Mouse (Mus musculus) embryo, embryonic 10.5 days (tissue): ENCODE measurements at regions not wholly inside any gene's neighbourhood (a gene's known extent, or its start where the extent isn't known, plus 50 kb on each side); places are given as distances from the start of the nearest gene placed in this dataset.

Experiments
- DNase-seq: peaks from one replicate; pipeline ENCODE4 v3.0.0-alpha.2; 2015; ENCODE audit warnings: low spot score

DNA sequence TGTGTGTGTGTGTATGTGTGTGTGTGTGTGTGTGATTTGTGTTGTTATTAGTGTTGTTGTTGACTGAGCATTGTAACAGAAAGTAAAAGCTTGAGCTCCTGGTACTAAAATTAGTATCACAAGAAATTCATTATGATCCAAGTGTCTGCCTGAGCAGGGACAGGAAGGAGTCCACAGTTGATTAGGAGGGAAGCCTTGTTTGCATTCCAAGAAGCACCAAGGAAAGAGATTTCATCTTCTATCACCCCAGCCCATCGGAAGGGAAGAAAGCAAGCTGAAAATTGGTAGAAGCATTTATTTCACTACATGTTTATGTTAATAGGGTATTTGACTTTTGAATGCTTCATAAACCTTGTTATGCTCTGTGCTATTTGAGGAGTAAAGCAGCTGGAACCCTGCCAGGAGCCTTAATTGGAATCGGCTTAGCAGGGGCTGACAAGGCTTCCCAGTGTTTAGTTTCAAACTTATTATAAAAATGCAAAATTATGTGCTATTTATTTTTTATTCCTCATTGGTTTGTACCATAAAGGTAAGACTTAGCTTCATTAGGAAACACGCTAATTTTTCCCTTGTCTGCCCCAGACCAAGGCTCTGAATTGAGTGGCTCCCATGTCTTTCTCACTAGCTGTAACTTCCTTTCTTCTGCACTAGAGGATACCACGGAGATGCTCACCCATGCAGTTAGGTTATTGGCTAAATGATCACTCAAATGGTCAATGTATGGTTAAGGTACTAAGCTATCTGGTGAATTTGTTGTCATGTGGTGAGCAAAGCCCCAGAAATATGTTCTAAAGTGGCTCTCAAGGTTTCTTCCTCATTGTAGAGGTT, 318.6 kb downstream of the Serpinb8 start:
- DNase-seq, result no peak

DNA sequence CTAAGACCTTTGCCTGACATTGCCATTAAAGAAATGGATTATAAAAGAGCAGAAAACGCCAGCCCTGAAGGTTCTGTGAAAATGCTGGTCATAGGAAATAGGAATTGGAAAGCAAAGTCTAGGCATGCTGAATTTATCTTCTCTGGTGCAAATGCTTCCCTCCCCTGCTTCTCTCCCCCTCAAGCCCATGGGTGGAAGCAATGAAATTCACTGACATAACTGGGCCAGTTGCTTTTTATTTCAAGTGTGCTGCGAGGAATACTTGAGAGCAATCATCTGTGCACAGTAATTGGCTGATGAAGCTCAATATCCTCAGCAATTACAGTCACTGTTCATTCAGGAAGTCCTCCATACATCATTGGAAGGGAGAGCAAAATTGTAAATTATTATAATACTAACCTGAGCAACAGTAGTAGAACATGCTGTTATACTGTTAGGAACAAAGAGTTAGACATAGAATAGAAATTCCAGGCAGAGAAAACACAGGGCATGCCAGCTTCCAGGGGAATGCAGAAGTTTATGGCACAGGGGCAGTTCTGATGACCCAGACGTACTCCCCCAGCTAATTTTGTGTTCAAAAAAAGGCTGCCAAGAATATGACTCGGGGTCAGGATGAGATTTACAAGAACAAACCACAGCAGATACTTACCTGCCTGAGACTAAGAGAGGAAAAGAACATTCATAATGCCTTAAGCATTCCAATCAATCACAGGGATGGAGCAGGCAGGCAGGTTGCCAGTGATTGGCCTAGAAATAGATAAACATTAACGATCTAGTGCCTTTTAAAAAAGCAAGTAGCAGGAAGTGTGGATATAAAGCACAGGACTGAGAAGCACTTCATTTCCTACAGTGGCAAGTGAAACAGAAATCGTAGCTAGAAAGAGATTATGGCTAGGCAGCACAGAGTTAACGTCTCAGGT, 325.1 kb downstream of the Serpinb8 start:
- DNase-seq, result no peak

DNA sequence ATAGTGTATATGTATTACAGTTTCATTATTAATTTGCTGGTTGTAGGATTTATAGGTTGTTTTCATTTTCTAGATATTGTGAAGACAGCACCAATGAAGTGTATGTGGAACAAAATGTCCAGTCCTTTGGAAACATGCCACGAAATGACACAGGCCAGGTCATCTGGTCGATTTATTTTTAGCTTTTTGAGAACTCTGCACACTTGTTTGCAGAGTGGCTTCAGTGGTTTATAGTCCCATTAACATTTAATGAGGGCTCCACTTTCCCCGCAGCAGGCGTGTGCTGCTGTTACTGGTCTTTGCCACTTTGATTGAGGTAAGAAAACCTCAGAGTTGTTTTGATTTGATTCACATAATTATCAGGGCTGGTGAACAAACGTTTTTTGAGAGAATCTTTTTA, 327.2 kb downstream of the Serpinb8 start:
- DNase-seq, result no peak

DNA sequence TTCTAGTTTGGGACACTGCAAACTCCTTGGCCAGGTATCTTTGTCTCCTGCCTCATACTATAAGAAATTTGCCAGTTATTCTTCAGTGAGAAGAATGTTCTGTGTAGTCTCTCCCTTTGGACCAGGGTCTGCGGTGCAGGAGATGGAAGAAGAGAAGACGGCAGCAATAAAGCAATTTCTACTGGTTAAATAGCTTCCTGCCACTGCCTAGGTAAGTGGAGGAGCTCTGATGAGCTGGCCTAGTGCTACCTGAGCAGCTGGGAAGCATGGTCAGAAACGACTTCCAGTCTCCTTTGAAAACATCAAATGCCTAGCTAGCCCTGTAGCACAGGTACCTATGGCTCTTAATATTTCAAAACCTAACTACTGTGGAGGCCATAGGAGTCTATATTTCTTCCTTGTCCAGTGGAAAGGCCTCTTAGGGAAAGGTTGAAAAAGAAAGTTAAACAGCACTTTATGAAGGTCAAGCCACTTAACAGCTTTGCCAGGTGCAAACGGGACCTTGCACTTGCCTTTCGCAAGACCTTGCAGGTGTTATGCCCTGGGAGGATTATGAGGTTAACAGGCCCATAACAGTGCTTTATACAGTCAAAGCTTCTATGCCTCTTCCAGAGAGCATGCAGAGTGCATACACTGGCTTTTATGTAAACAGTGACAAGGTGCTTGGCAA, 351.9 kb downstream of the Serpinb8 start:
- no peak for DNase-seq

DNA sequence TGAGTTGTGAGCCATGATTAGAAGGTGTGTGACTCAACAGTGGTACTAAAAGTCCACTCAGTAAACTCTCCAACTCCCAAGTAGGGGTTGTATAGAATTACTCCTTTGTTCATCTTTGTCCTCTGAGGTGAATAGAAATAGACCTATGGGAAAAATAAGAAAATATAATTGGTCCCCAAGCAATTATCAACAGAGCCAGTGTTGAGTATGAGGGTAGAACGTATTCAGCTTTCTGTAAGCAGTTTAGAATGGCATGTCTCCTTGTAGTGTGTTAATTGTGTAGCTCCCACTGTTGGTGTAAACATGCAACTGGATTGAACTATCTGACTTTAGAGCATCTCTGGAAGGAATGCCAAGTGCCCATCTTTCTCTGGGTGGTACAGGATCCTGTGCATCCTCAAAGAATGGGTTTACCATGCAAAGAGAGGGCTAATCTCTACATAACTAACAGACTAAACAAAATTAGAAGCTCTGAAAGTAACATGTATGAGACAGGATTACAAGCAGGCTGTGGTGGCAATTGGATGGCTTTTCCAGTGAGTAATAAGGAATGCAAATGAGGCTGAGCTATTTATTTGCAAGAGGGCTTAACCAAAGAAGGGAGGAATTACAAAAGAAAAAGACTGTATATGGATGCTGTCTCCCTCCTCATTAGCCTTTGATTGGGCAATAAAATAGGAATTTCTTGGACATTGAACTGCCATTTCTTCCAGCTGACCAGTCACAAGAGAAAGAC, 356.6 kb downstream of the Serpinb8 start:
- no peak for DNase-seq

DNA sequence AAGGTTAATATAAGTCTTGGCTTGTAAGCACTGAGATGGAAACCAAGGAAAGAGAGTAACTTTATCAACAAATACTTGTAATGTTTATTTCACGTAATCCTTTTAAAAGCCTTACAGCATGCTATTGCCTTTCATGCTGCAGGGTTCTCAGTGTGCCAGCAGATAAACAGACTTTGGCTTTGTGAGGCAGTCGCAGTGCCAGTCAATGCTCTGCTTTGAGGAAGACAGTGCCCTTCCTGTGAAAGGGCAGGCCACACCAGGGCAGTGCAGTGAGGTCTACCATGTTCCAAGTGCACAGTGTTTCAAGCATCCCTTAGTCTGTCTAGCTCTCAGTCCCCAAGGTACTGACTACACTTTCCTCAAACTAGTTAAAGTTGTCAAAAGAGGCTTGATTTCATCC, 360.6 kb downstream of the Serpinb8 start:
- DNase-seq, result no peak

DNA sequence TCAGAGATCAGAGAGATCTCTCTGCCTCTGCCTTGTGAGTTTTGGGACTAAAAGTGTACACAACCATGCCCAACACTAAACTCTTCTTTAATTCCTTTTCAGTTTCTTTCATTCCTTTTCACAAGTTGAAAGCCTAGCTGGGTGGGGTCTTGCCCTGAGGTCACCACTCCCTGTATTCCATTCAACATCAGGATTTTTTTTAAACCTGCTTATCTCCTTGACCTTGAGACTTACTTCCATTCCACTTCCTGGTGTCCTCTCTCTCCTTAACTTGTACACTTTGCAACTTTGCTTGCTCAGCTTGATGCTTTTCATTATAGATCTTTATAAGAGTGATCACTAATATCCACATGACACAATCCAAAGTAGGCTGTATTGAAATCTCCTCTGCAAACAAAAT, 371.2 kb downstream of the Serpinb8 start:
- no peak for DNase-seq

DNA sequence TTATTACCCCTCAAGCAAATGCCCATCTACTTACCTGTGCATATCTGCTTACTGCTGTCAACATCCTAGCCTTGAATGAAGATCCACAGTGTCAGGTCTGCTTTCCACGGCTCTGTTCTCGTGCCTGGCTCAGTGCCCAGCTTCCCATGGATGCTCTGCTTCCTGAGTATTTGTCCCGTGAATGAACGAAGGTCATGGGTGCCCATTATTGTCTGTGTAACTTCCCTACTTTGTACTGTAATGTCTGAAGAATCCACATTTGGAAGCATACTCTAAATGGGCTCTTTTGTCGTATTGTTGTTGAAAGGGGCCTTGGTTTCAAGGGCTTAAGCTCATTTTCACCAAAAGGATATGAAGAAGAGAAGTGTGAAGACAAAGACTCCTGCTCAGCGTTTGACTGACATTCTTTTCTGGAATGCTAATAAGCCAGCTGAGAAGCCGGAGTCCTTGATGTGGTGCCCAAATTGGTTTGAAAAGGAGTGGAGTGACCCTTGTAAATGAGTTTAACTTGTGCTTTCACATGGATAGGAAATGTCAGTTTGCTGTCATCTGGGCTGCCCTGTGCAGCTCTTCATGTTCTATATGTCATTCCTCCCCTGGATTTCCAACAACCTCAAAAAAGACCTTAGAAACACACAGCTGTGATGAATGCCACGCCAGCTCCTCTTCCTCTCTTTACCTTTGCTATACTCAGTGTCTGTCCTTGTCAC, 386.0 kb downstream of the Serpinb8 start:
- DNase-seq, result peak; percentile 22

DNA sequence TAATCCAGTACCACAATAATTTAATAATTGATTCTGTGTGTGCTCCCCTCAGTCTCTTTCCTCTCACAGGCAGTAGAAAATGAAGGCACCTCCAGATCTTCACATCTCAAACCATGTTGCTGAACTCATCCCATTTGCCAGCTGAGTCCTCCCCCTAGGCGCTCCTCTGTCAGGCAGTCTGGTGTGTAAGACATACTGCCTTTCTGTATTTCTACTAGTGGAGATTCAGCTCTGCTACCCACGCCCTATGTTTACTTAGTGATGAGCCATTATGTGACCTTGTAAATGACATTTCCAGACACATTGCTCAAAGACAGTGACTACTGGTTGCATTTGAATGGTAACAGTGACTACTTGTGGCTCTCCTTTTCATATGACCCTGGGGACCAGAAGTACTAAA, 387.9 kb downstream of the Serpinb8 start:
- DNase-seq, result no peak

DNA sequence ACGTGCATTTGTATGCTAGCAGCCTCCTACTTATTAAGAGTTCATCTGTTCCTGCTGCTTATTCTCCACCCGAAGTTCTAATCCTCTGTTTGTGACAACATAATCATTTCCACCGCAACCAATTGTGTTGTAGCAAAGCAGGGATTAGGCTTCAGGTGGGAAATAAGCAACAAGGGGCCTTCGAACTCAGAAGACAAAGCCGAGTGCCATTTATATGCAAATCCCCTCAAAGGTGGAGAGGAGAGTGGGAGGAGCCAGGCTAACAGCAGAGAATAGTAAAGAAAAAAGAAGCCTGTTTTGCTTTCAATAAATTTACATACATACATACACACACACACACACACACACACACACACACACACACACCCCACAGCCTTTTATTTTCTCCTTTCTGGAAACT, 388.6 kb downstream of the Serpinb8 start:
- peak; percentile 27 for DNase-seq

DNA sequence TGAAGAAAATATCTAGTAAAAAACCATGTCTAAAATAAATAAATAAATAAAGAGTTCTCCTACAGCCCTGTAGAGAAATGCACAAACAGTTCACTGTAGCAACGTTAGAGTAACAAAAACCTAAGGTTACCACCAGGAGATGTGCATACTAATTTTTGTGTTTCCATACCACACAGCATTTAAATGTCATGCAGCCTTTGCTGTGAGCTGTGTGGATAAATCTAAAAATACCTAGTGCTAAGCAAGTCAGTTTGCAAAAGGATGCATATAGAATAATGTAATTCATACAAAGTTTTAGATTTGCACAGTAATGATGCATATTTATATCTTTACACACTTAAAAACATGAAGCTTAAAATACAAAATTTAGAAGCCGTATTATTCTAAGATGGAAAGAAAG, 395.8 kb downstream of the Serpinb8 start:
- no peak for DNase-seq

DNA sequence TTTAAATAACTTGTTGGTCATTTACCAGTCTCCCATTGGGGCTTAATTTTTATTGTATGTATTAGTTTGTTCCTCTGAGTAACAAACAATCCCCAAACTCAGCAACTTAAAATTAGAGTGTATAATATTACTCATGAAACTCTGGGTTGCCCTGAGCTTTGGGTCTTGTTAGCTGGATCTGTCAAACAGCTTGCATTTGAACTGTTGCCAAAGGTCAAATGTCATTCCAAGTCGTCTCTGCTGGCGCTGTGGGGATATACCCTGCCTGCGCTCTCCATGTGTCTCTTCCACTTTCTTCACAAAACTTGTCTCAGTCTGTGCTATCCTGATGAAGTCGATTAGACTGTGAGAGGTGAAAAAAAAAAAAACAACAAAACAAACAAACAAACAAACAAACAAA, 398.3 kb downstream of the Serpinb8 start:
- DNase-seq, result peak; percentile 31

DNA sequence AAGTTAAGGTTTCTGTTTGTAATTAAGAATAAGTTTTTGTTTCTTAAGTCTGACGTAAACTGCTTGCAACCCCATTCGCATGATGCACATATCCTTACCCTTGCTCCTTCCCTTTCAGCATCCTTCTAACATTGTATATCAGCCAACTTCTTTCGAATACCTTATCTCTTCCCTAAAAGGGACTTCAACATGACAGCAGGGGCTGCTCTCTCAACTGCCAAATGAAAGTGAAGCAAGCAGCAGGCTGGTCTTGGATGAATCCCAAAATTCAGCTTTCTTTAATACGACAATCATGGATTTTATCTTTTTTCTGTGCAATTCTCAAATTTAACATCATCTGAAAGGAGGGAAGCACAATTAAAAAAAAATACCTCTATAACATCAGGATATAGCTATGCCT, 403.2 kb downstream of the Serpinb8 start:
- DNase-seq, result no peak

DNA sequence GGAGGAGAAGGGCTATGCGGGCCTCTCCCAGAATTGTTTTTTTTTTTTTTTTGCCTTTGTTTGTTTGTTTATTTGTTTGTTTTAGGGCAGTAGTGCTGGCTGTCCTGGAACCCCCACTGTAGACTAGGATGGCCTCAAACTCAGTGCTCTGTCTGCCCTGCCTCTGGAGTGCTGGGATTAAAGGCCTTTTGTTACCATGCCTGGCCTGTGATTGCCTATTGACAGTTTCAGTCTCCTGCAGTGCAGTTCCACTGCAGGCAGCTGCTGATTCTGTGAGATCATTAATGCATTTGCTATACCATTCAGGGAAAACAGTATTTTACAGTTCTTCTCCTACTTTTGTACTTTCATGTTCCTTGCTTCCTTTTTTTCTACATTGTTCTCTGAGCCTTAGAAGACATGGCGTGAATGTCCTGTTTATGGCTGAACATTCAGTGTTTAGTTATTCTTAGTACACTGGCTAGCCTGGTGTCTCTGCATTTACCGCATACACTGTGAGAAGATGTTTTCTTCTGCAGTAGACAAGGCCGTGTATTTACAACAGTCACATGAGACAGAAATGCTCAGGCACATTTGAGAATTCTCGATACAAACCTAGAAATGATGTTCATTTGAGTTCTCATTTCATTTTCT, 434.0 kb downstream of the Serpinb8 start:
- DNase-seq, result peak; percentile 21

DNA sequence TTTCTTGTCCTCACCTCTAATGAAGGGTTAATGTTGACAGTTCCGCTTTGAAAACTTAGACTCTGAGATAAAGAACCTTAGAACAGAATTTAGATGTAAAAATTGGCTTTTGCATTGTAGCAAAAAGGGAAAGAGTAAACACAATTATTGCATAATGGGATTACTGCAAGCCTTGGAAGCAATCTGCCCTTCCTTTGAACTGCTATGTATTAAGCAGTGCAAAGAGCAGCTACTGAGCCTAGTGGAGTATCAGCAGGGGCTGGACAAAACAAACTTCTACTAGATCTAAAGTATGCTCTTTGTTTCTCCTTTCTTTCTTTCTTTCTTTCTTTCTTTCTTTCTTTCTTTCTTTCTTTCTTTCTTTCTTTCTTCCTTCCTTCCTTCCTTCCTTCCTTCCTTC, 434.9 kb downstream of the Serpinb8 start:
- no peak for DNase-seq

DNA sequence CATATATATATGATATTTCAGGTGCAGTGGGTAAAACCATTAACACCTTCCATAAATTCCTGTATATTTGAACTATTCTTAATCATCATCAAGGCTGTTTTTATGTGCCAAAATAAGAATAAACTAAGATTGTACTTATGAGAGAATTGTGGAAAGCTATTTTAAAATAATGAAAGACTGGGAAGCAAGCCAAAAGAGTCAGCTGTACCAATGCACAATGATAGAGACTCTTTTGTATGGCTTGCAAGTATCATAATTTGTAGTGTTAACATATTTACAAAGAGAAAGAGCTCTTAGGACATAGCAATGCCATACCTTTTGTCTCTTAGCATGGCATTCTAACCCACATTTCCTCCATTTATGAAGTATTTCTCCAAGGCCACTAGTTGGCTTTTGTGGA, 436.7 kb downstream of the Serpinb8 start:
- DNase-seq, result no peak

DNA sequence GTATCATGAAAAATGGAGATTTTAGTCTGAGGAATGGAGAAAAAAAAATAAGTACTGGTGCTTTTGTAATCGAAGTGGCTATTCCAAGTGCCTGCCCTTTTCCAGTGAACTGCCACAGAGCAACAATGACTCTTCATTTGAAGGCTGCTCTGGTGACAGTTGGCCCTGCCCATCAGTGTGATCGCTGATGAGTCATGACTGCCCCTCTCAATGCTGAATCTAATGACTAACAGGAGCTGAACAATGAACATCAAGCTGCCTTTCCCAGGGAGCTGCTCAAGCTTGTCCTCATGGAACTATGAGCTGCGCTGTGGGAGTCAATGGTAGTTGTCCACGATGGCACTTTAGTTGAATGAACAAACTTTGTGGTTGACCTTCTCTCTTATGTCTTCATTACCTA, 456.4 kb downstream of the Serpinb8 start:
- DNase-seq, result no peak

DNA sequence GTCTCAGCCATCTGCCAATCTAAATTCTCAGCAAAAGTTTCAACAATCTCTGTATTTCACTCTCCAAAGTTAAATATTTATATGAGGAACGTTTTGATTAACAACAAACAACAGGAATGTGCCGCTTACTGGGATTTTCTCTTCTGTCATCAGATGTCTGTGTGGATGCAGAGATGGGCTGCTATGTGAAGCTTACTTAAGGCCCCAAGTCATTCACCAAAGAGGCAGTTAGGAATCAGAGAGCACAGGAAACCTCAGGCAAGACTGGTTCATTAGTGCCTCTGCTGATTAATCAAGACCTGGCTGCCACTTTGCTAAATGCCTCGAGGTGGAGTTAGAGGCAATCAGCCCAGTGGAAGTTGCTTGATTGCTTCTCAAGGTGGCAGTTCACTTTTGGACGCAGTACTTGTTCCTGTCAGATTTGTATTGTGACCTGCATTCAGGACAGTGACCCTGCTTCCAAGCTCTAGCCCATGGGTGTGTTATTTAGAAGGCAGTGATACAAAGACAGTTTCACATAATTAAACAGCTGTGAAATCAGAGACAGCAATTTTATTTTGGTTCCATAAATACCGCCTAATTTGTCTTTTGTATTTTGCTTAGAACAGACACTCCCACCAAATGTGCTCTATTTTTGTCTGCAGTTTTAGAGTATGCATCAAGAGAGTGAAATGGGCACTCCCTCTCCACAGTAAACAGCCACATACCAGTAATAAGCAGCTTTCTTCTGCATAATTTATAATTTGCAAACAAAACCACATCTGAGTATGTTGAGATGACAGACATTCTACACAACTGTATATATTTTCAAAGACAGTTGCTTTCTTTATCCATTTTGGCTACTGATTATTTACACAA, 457.3 kb downstream of the Serpinb8 start:
- DNase-seq, result no peak

DNA sequence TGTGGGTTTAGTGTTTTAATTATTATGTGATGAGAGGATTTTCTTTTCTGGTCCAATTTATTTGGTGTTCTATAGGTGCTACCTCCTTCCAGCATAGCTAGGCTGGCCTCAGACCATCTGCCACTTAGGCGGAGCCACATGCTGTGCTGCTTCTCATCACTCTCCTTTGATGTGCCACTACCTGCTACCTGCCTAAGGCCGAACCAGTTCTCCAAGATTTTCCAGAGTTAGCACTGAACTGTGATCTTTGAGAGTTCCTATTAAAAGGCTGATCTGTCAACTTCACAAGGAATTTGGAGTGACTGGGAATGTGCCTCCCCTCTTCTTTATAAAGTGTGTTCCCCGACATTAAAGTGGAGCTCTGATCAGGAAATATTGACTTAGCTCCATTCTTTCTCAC, 504.8 kb downstream of the Serpinb8 start:
- DNase-seq, result no peak

DNA sequence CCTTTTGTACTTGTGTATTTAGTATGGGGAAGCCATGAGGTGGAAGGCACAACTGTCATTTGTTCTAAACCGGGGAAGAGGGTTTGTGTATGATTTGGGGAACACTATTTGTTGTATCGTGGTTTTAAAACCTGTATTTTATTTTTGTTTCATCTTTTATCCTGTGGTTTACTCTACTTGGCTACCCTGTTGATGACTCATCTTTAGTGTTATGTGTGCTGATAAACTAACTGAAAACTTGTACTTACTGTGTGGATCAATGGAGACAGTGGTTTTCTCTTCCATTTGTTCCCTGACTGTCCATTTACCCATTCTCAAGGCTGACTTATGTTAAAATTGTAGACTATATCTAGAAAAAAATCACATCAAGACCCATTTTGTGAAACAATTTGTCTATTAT, 512.8 kb downstream of the Serpinb8 start:
- no peak for DNase-seq
